Mouse (Mus musculus) thymus, adult 2 months (tissue): ENCODE measurements around the gene Phf2.

ENCODE experiments used
- CTCF ChIP-seq: fragments of 200-500 bp; IDR thresholded peaks from 2 replicates; pipeline ENCODE4 v1.5.1; 2012; ENCODE audit warnings: mild to moderate bottlenecking, control low read depth, low read length, moderate library complexity, borderline replicate concordance; ENCODE audit not compliant: control insufficient read depth, poor library complexity, insufficient read depth; ENCODE audit errors: extremely low read depth
- POLR2A ChIP-seq: fragments of 200-500 bp; IDR thresholded peaks from 2 replicates; pipeline ENCODE4 v1.6.1; 2012; ENCODE audit warnings: mild to moderate bottlenecking, low read length, control low read depth, moderate library complexity; ENCODE audit not compliant: control insufficient read depth, poor library complexity, insufficient read depth; ENCODE audit errors: extremely low read depth

GRCm38 (mm10) chr13:48869088-48869487 is 1.8 kb downstream of the Phf2 start:
- TF ChIP-seq CTCF (no peak), POLR2A (no peak)
